Mouse (Mus musculus) kidney, postnatal 4 days (tissue): ENCODE results near the gene Wdfy3.

Experiments used
- DNase-seq, 2 experiments: peaks; one replicate each; pipeline ENCODE4 v3.0.0; 2021; ENCODE audit warnings: mixed read lengths in 2 of 2

The Wdfy3 gene

DNA sequence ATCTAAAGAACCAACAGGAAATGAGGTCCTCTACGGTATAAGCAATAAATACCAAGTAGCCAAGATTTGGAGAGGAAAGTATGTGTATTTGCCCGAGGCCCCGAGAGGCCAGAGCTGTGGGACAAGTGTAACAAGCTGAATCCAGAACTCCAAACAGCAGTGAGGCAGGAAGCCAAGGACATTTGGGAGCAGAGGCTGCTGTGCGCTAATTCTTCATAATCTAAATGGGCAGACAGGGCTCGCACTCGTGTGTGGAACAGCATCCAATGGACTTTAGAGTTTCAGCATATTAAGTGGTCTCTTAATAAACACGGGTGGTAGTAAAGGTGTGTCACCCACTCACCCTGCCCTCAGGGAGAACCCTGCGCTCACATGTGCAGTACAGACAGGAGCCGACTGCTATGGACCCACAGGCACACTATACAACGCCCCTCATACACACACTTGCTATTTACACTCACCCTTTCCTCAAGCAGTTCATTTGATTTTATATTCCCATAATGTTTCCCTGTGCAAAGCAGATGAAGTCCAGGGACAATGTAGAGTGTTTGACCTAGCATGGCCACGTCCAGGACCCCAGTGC is 15.1 kb downstream of the Wdfy3 start:
- peak; percentile 23 to 41 for DNase-seq

GRCm38 (mm10) chr5:102052906-102053305 is 16.8 kb downstream of the Wdfy3 start:
- DNase-seq: peak; percentile 58 to 70

DNA sequence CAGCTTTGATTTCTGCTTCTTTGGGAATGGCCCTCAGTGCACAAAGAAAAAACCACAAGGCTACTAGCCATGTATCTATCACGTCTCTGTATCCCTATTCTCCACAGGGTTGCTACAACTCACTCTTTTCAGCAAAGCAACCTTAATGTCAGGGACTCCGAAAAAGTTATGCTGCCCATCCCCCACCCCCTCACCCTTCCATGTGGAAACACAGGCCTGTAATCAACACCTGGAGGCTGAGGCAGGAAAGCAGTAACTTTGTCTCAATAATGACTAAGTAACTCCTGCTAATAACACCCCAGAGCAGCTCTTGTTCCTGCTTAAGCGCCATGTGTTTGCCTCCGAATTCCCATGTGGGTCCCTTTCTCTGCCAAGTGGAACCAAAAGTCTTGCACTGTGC is 17.3 kb downstream of the Wdfy3 start:
- DNase-seq: no peak

DNA sequence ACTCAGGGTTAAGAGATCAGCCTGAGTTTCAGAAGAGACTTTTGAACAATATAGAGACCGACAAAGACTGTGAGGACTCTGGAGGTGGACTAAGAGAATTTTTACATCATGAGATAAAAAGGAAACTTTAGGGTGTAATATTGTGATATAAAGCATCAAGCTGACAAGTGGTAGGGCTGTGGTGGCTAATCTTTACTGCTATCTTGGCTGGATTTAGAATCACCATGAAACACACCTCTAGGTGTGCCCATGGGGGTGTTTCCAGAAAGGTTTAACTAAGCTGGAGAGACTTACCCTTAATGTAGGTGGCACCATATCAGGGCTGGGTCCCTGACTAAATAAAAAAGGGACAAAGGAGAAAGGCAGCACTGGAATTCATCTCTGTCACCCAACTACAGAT is 19.0 kb downstream of the Wdfy3 start:
- no peak for DNase-seq

DNA sequence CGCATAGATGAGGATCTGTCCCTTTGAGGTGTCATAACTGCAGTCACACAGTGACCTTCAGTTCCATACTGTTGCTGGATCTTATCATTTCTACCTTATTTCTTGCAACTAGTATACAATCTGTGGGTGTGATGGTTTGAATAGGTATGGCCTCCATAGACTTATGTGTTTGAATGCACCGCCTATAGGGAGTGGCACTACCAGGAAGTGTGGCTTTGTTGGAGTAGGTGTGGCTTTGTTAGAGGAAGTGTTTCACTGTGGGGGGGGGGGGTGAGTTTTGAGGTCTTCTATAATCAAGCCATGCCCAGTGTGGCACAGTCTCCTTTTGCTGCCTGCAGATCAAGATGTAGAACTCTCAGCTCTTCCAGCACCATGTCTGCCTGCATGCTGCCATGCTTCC is 21.3 kb downstream of the Wdfy3 start:
- DNase-seq: no peak

DNA sequence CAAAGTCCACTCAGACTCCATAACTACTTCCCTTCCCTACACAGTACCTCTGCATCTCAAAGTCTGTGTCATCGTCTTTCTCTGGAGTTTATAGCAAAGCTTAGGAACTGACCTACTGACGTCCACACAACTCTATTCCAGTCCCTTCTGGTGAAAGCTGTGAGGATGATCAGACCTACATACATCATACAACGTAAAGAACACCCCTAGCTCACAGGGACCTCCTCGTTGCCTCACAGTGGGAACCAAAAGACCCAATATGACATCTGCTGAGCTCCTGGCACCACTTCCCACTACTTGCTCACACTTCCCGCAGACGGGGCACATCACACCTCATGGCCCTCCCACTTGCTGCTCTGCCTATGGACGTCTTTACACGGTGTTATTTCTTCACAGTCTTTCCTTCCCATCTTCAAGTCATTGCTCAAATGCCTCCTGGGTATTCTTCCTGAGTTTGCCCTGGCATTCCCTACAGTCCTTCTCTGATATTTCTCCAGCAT is 23.1 kb downstream of the Wdfy3 start:
- DNase-seq: no peak

- DNase-seq: peak in 1 of 2 experiments; percentile 37
These were observed 23.8 kb downstream of the Wdfy3 start for GRCm38 (mm10) chr5:102045636-102046616.

DNA sequence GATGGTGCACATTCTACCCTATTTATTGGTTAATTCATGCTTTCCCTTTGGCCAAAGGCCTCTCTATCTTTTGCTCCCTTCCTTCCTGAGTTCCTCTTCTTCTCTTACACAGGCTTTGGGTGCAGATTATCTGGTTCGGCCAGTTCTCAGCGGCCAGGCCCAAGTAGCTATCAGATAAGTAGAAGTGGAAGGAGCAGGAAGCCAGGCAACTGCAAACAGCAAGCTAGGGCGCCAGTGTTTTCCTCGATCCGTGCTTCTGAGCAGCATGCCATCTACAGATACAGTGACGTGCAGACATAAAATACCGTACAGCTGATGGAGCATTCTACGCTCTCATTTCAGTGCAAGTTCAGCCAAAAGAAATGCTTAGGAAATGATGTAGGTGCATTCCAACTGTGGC is 24.5 kb downstream of the Wdfy3 start:
- DNase-seq: no peak

- DNase-seq: no peak
These were observed 36.4 kb downstream of the Wdfy3 start for GRCm38 (mm10) chr5:102033281-102033680.

GRCm38 (mm10) chr5:102032594-102033240 is 37.0 kb downstream of the Wdfy3 start:
- no peak for DNase-seq

DNA sequence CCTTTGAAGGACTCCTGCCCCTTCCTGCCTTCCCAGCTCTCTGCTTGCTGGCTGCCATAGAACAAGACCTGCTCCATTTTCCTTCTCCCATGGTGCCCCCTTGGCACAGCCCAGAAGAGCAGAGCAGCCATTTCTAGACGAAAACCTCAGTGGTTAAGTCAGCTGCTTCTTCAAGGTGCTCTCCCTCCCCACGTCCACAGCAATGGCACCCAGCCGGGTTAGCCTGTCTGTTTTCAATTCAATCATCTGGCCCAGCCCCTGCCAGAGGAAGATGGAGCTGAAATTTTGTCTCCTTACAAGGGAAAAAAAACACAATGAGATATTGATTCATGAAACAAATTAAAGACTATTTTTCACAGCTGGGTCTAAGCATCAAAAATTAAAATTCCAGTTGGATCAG is 37.5 kb downstream of the Wdfy3 start:
- no peak for DNase-seq

DNA sequence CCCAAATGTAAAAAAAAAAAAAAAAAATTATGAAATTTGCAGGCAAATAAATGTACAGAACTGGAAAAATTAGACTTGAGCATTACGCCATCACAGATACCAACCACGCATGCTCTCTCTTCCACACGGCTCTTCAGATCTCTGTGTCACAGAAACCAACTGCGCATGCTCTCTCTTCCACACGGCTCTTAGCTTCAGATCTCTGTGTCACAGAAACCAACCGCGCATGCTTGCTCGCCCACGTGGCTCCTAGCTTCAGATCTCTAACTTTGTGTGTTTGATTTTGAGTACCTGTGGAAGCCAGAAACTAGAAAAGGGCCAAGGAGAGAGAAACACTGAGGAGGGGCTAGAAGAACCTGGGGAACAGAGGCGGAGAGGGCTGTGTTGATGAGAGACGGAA is 46.3 kb downstream of the Wdfy3 start:
- no peak for DNase-seq

DNA sequence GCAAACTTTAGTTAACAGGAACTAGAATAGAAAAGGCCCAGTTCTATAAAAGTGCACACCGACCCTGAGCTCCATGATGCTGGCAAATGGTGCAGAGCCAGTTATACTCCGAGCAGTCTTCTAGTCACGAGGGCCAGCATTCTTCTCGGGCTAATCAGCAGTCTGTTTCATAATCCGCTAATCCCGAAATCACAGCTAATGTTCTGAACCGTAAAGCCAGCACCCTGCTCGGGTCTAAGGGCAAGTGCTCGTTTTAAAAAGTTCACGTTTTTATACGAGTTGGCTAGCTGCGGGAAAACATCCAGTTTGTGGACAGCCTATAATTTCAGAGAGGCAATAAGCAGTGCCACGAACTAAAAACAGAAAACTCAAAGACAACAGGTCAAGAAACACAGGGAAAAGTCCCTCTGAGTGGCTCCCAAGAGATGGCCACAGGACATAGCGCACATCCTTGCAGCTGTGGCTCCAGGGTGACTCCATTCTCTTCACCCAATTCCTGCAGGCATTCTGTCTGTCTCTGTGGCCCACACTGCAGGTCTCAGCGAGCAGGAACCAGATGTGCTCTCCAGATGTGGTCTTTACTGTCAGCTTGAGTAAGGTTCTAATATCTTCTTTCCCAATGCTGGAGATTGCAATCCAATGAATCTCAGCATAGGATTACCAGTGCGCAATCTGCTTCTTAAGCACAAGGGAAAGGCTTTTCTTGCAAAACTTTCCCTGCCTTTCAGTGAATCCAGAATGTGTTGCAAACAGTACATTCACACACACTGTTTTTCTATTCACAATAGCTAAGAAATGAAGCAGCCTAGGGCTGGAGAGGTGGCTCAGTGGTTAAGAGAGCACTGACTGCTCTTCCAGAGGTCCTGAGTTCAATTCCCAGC is 47.5 kb downstream of the Wdfy3 start:
- DNase-seq: peak; percentile 12 to 33

GRCm38 (mm10) chr5:102014235-102014634 is 55.5 kb downstream of the Wdfy3 start:
- DNase-seq: no peak

- DNase-seq: no peak
These were observed 55.9 kb downstream of the Wdfy3 start for GRCm38 (mm10) chr5:102013781-102014180.

- no peak for DNase-seq
These were observed 58.8 kb downstream of the Wdfy3 start for GRCm38 (mm10) chr5:102010961-102011360.

DNA sequence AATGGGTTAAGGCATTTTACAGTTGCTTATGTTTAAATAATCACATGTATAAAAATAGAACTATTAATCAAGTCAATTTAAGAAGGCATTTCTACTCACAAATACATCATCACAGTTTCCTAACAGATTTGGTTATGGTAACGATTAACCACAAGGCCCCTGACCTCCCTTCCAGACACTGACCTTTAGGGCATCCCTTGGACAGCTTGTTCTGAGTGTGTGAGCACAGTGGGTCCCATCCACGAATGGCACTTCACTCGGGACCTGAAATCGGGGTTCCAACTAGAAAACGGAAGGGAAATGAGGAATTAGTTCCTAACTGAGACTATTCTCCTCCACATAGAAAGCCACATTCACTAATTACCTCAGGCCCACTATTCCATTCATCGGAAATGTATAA is 60.1 kb downstream of the Wdfy3 start:
- no peak for DNase-seq

- DNase-seq: no peak
These were observed 61.0 kb downstream of the Wdfy3 start for GRCm38 (mm10) chr5:102008712-102009111.

GRCm38 (mm10) chr5:102006218-102006941 is 63.3 kb downstream of the Wdfy3 start:
- DNase-seq: no peak

DNA sequence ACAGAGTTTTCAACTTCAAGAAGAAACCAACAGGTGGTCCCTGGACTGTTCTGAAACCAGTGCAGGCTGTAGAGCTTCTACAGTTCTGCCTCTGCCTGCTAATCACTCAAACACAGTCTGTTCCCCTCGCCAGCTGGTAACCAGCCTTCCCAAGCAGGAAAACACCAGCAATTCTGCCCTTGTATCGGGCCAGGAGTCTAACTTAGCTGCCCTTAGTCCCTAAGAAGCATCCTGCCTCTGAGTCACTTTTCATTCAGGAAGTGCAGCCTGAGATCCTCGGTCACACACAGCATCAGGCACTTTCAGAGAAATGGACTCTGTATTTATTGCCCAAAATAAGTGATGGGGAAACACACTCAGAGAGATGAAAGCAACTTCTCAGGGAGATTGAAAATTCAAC is 66.3 kb downstream of the Wdfy3 start:
- no peak for DNase-seq

DNA sequence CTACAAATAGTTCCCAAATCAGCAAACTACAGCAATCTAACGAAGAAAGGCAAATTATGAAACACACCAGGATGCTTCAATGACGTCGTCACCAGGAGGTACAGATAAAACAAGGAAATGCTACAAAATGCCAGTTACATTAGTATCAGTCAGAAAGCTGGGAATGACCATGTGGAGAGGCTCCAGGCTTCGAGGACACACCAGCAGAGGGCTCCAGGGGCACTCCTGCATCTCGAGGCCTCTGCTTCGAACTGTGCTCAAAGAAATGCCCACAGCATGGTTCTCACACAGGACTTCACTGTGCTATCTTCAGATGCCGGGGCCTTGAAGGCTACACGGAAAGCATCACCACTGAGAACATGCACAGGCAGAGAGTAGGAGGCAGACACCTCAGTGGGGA is 68.7 kb downstream of the Wdfy3 start:
- DNase-seq: no peak

- DNase-seq: no peak
These were observed 70.8 kb downstream of the Wdfy3 start for GRCm38 (mm10) chr5:101998971-101999370.
